Mouse (Mus musculus) large intestine, adult 2 months (tissue): Measurements from ENCODE around the gene Thg1l. TPM values are rescaled to one million over a fixed set of nuclear protein-coding genes. Genes with fewer than 3 reads are reported as not detected.

Source experiments
- DNase-seq: peaks from one replicate; pipeline ENCODE4 v3.0.0-alpha.2; 2012; ENCODE audit warnings: low read depth, low spot score
- WGBS: fragments of 180-500 bp; shearing (Covaris S2); methylation state at CpG from one replicate; pipeline ENCODE4 v1.1.7; 2018; 5-methylcytosine and 5-hydroxymethylcytosine counted together
- polyA plus RNA-seq: library from polyadenylated mRNA; depleted of rRNA; stranded (reverse); fragments of >200 nt; gene quantifications from 2 replicates; pipeline ENCODE4 v1.2.3, GENCODE M21; 2012

Thg1l gene
- polyA plus RNA-seq, 1 experiment = 7.7 TPM

- WGBS = 92% methylated on average over 8 of the region's 8 CpGs
Measured at GRCm38 (mm10) chr11:45937478-45937877, 17.8 kb downstream of the Thg1l start.

GRCm38 (mm10) chr11:45932771-45933170 lies 22.5 kb downstream of the Thg1l start:
- WGBS = 94% methylated on average over 10 of the region's 10 CpGs
- DNase-seq = no peak

More at GRCm38 (mm10) chr11:45937478-45937877, 17.8 kb downstream of the Thg1l start:
- DNase-seq = no peak

- no peak for DNase-seq
- WGBS = 86% methylated on average over 10 of the region's 10 CpGs
Measured at GRCm38 (mm10) chr11:45929541-45929940, 25.8 kb downstream of the Thg1l start.

GRCm38 (mm10) chr11:45927456-45927855 lies 27.8 kb downstream of the Thg1l start:
- DNase-seq = no peak
- WGBS = 64% methylated on average over 5 of the region's 5 CpGs

- peak; percentile 58 for DNase-seq
- under 1% methylated on average over 9 of the region's 9 CpGs for WGBS
Measured at GRCm38 (mm10) chr11:45926640-45927082, 28.6 kb downstream of the Thg1l start.

GRCm38 (mm10) chr11:45925436-45925835 lies 29.9 kb downstream of the Thg1l start:
- DNase-seq = no peak
- whole genome bisulfite sequencing = 78% methylated on average over 6 of the region's 6 CpGs

- DNase-seq = no peak
- WGBS = 22% methylated on average over 10 of the region's 10 CpGs
Measured at GRCm38 (mm10) chr11:45921480-45921898, 33.8 kb downstream of the Thg1l start.

- DNase-seq = no peak
- 37% methylated on average over 8 of the region's 8 CpGs for WGBS
Measured at GRCm38 (mm10) chr11:45921026-45921425, 34.3 kb downstream of the Thg1l start.

GRCm38 (mm10) chr11:45918836-45919235 lies 36.5 kb downstream of the Thg1l start:
- 88% methylated on average over 4 of the region's 4 CpGs for WGBS

GRCm38 (mm10) chr11:45918018-45918417 lies 37.3 kb downstream of the Thg1l start:
- no peak for DNase-seq
- 89% methylated on average over 6 of the region's 6 CpGs for WGBS

More at GRCm38 (mm10) chr11:45918836-45919235, 36.5 kb downstream of the Thg1l start:
- no peak for DNase-seq

- DNase-seq = no peak
- 78% methylated on average over 10 of the region's 10 CpGs for WGBS
Measured at GRCm38 (mm10) chr11:45916196-45916595, 39.1 kb downstream of the Thg1l start.

- 96% methylated on average over 5 of the region's 5 CpGs for WGBS
- no peak for DNase-seq
Measured at GRCm38 (mm10) chr11:45910701-45911100, 44.6 kb downstream of the Thg1l start.

- no peak for DNase-seq
- 97% methylated on average over 7 of the region's 7 CpGs for WGBS
Measured at GRCm38 (mm10) chr11:45908894-45909293, 46.4 kb downstream of the Thg1l start.

- 93% methylated on average over 7 of the region's 7 CpGs for WGBS
Measured at GRCm38 (mm10) chr11:45908070-45908469, 47.2 kb downstream of the Thg1l start.

GRCm38 (mm10) chr11:45907301-45907700 lies 48.0 kb downstream of the Thg1l start:
- DNase-seq = no peak
- 70% methylated on average over 5 of the region's 5 CpGs for WGBS

More at GRCm38 (mm10) chr11:45908070-45908469, 47.2 kb downstream of the Thg1l start:
- DNase-seq = no peak

- no peak for DNase-seq
- 87% methylated on average over 8 of the region's 8 CpGs for whole genome bisulfite sequencing
Measured at GRCm38 (mm10) chr11:45906109-45906786, 49.0 kb downstream of the Thg1l start.

GRCm38 (mm10) chr11:45900233-45901015 lies 54.9 kb downstream of the Thg1l start:
- no peak for DNase-seq
- WGBS = 34% methylated on average over 11 of the region's 11 CpGs

- DNase-seq = no peak
- 90% methylated on average over 2 of the region's 2 CpGs for WGBS
Measured at GRCm38 (mm10) chr11:45897392-45897791, 57.9 kb downstream of the Thg1l start.
